Mouse (Mus musculus): ENCODE results near the gene Skp1a. TPM values are rescaled to one million over a fixed set of nuclear protein-coding genes. Genes with fewer than 3 reads are reported as not detected.

Skp1a gene
- total and polyA plus RNA-seq, 3 experiments, result 169 to 1,533 (median 445) TPM

GRCm38 (mm10) chr11:52275774-52276555, 44.2 kb downstream of the Skp1a start:
- DNase-seq (ENCODE audit: low read depth, low spot score), result no peak
- Histone ChIP-seq H3K4me1 (ENCODE audit: control insufficient read depth in 1 of 2, insufficient read depth in 2 of 2, low read length in 2 of 2) (no peaks in the 10 kb centered on the region), H3K36me3 (ENCODE audit: control insufficient read depth in 1 of 2, insufficient read depth in 2 of 2, low read length in 2 of 2) (no peaks in the 10 kb centered on the region), H3K79me2 (ENCODE audit: control insufficient read depth, insufficient read depth, low read length, poor library complexity) (no peaks in the 10 kb centered on the region), H3K27me3 (ENCODE audit: control insufficient read depth in 1 of 2, insufficient read depth in 2 of 2, low read length in 2 of 2) (no peaks in the 10 kb centered on the region), H3K27ac (ENCODE audit: control insufficient read depth, low read depth, low read length) (no peak overlapping the region), H3K4me3 (ENCODE audit: control insufficient read depth in 1 of 2, insufficient read depth in 1 of 2, low read depth in 2 of 2, low read length in 2 of 2) (no peak overlapping the region), H3K9me3 (replicated peaks; ENCODE audit: insufficient read depth, low read length) (no peaks in the 10 kb centered on the region), H3K9ac (ENCODE audit: control insufficient read depth, low read depth, low read length, poor library complexity, severe bottlenecking) (no peak overlapping the region)
- TF ChIP-seq CHD2 (IDR thresholded peaks at IDR 0.05; ENCODE audit: low read length) (no peak), CTCF (IDR thresholded peaks at IDR 0.05 in 2 of 3, conservative IDR thresholded peaks at IDR 0.05 in 1 of 3; ENCODE audit: control insufficient read depth in 1 of 3, insufficient read depth in 1 of 3, low read depth in 2 of 3, low read length in 3 of 3, poor library complexity in 1 of 3, severe bottlenecking in 1 of 3) (no peak), TAL1 (IDR thresholded peaks at IDR 0.05; ENCODE audit: low read length) (no peak), MAZ (IDR thresholded peaks at IDR 0.05; ENCODE audit: low read depth, low read length) (no peak), TCF12 (IDR thresholded peaks at IDR 0.05; ENCODE audit: low read depth, low read length) (no peak), MAFK (IDR thresholded peaks at IDR 0.05; ENCODE audit: borderline replicate concordance, low read depth, low read length) (no peak), CHD1 (IDR thresholded peaks at IDR 0.05; ENCODE audit: low read depth, low read length) (no peak), USF2 (IDR thresholded peaks at IDR 0.05; ENCODE audit: borderline replicate concordance in 1 of 2, insufficient read depth in 1 of 2, low read depth in 1 of 2, low read length in 2 of 2) (no peak), MYC (IDR thresholded peaks at IDR 0.05; ENCODE audit: low read depth, low read length) (no peak)

DNA sequence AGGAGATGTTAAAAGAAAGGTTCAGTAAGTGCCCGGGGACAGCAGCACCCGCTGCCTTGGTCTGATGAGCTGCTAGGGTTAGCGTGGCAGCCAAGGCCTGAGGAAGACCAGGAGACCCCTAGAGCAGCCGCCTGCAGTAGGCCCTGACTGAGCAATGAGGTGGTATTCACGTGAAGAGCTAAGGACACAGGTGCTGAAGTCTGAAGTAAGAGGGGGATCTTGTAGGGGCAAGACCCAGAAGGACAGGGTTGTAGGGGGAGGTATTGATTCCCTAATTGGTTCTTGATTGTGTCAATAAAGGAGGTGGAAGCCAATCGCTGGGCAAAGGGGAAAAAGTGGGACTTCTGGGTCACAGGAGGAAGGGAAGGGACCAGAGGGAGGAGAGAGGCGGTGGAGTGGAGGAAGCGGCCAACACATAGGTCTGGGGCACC, 45.2 kb downstream of the Skp1a start:
- no peak overlapping the region for H3K9ac ChIP-seq (ENCODE audit: control insufficient read depth, low read depth, low read length, poor library complexity, severe bottlenecking)
- H3K79me2 ChIP-seq (ENCODE audit: control insufficient read depth, insufficient read depth, low read length, poor library complexity), result no peaks in the 10 kb centered on the region
- no peaks in the 10 kb centered on the region for H3K36me3 ChIP-seq (ENCODE audit: control insufficient read depth in 1 of 2, insufficient read depth in 2 of 2, low read length in 2 of 2)
- no peak for DNase-seq (ENCODE audit: low read depth, low spot score)
- no peak overlapping the region for H3K4me3 ChIP-seq (ENCODE audit: control insufficient read depth in 1 of 2, insufficient read depth in 1 of 2, low read depth in 2 of 2, low read length in 2 of 2)
- no peak overlapping the region for H3K27ac ChIP-seq (ENCODE audit: control insufficient read depth, low read depth, low read length)
- H3K4me1 ChIP-seq (ENCODE audit: control insufficient read depth in 1 of 2, insufficient read depth in 2 of 2, low read length in 2 of 2), result no peaks in the 10 kb centered on the region
- no peaks in the 10 kb centered on the region for H3K9me3 ChIP-seq (replicated peaks; ENCODE audit: insufficient read depth, low read length)
- no peaks in the 10 kb centered on the region for H3K27me3 ChIP-seq (ENCODE audit: control insufficient read depth in 1 of 2, insufficient read depth in 2 of 2, low read length in 2 of 2)
- TF ChIP-seq MEF2A (IDR thresholded peaks at IDR 0.05; ENCODE audit: extremely low read depth, insufficient replicate concordance, low read depth, low read length, poor library complexity, severe bottlenecking) (no peak), BHLHE40 (IDR thresholded peaks at IDR 0.05; ENCODE audit: borderline replicate concordance, low read depth, low read length) (no peak), ZMIZ1 (IDR thresholded peaks at IDR 0.05; ENCODE audit: low read depth, low read length) (no peak), JUND (IDR thresholded peaks at IDR 0.05; ENCODE audit: low read depth, low read length) (no peak), ZC3H11A (IDR thresholded peaks at IDR 0.05; ENCODE audit: low read depth, low read length) (no peak), ZNF384 (IDR thresholded peaks at IDR 0.05; ENCODE audit: low read depth, low read length) (no peak)
